Mouse (Mus musculus) liver, embryonic 15.5 days (tissue): Measurements from ENCODE around the gene Stab2. TPM values are rescaled to one million over a fixed set of nuclear protein-coding genes. Genes with fewer than 3 reads are reported as not detected.

Experiments
- ATAC-seq: fragments of 200-750 bp; cut with Nextera tagmentation; 2 replicates; pipeline ENCODE4 v1.8.0; 2017; ENCODE audit warnings: moderate number of reproducible peaks, mild to moderate bottlenecking, moderate library complexity; ENCODE audit not compliant: insufficient read depth
- H3K27ac ChIP-seq: fragments of 300-500 bp; sonication (generic); replicated peaks from 2 replicates; pipeline ENCODE4 v1.5.1; 2015; ENCODE audit warnings: mild to moderate bottlenecking, inconsistent platforms
- H3K27me3 ChIP-seq: fragments of 300-500 bp; sonication (generic); 2 replicates; pipeline ENCODE4 v1.6.1; 2015; ENCODE audit warnings: mild to moderate bottlenecking, inconsistent platforms
- H3K36me3 ChIP-seq: fragments of 300-500 bp; sonication (generic); replicated peaks from 2 replicates; pipeline ENCODE4 v1.6.1; 2015; ENCODE audit warnings: moderate library complexity, mild to moderate bottlenecking, inconsistent platforms
- H3K4me1 ChIP-seq: fragments of 300-500 bp; sonication (generic); replicated peaks from 2 replicates; pipeline ENCODE4 v1.6.1; 2015; ENCODE audit warnings: inconsistent platforms
- H3K4me2 ChIP-seq: fragments of 300-500 bp; sonication (generic); 2 replicates; pipeline ENCODE4 v1.6.1; 2015; ENCODE audit warnings: moderate library complexity, mild to moderate bottlenecking, inconsistent platforms
- H3K4me3 ChIP-seq: fragments of 300-500 bp; sonication (generic); replicated peaks from 2 replicates; pipeline ENCODE4 v1.5.1; 2015; ENCODE audit warnings: mild to moderate bottlenecking, inconsistent platforms
- H3K9ac ChIP-seq: fragments of 300-500 bp; sonication (generic); 2 replicates; pipeline ENCODE4 v1.6.1; 2015; ENCODE audit warnings: moderate library complexity, mild to moderate bottlenecking, inconsistent platforms
- H3K9me3 ChIP-seq: fragments of 300-500 bp; sonication (generic); replicated peaks from 2 replicates; pipeline ENCODE4 v1.6.1; 2016; ENCODE audit warnings: inconsistent platforms
- WGBS: fragments of 180-500 bp; shearing (Covaris S2); methylation state at CpG from one replicate; pipeline ENCODE4 v1.1.7; 2015; ENCODE audit warnings: mixed read lengths; ENCODE audit not compliant: insufficient replicate concordance; 5-methylcytosine and 5-hydroxymethylcytosine counted together
- polyA plus RNA-seq: library from polyadenylated mRNA; unstranded; fragments of >200 nt; fragmentation: Nextera tagmentation; extraction: Ambion mirVana; gene quantifications from 2 replicates; pipeline ENCODE4 v1.2.1, GENCODE M21; 2015

The Stab2 gene
- polyA plus RNA-seq, 1 experiment from 2014 or later = 19.5 TPM

DNA sequence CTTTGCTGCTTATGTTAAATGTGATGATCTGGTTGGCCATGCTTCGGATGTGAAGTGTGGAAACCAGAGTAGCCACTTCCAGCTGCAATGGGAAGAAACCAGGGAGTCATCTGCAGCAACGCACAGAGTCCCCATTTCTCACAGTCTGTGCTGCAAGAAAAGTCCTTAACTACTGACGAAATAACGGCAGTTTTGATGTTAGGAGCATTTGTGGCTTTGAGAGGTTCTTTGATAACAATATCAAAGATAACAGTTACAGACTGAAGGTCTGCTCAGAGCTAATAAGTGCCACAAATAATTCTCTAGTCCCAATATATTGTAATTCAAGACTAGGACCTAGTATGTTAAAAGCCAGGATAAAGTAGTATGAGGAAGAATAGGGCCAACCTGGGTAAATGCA, 57.9 kb downstream of the Stab2 start:
- H3K9me3 ChIP-seq = no peaks in the 10 kb centered on the region
- H3K4me3 ChIP-seq = no peak overlapping the region
- no peak overlapping the region for H3K9ac ChIP-seq
- no peaks in the 10 kb centered on the region for H3K4me1 ChIP-seq
- WGBS = 47% methylated on average over 4 of the region's 4 CpGs
- H3K27me3 ChIP-seq = no peaks in the 10 kb centered on the region
- H3K36me3 ChIP-seq = no peaks in the 10 kb centered on the region
- H3K27ac ChIP-seq = no peak overlapping the region
- H3K4me2 ChIP-seq = no peak overlapping the region
- no peak for ATAC-seq

DNA sequence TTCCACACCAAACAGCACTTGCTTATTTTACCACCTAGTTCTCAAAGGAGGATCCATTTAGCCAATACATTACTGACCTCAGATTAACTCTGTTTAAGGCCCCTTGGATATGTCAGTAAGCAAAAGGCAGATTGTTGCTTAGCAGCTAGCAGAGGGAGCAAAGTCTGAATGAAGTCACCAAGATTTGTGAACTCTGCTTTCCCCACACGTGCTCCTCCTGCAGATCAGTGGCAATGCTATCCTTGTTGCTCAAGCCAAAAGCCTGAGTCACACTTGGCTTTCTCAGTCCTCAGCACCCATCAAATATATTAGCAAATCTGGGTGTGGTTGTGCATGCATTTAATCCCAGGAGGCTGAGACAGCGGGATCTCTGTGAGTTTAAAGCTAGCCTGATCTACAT, 60.3 kb downstream of the Stab2 start:
- no peak overlapping the region for H3K27ac ChIP-seq
- no peak for ATAC-seq
- H3K9ac ChIP-seq = no peak overlapping the region
- no peaks in the 10 kb centered on the region for H3K9me3 ChIP-seq
- no peak overlapping the region for H3K4me3 ChIP-seq
- H3K4me2 ChIP-seq = no peak overlapping the region
- H3K4me1 ChIP-seq = no peaks in the 10 kb centered on the region
- H3K36me3 ChIP-seq = no peaks in the 10 kb centered on the region
- WGBS = 46% methylated on average over 2 of the region's 2 CpGs
- no peaks in the 10 kb centered on the region for H3K27me3 ChIP-seq

DNA sequence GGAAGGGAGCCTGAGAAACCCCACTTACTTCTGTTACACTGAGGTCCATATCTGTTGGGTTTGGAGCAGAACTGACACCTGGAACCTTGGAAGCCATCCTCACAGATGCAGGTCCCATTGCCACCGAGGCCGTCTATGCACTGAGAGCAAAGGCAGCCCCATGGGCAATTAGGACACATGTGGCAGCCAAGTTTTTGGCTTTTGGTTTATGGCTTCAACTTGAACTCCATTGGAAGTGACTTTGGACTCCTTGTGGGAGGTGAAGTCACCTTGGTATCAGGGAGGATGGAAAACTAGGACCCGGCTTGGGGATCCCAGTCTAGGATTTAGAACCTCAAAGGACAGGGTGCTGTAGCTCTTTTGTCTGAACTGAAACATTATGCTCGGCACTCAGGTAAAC, 67.2 kb downstream of the Stab2 start:
- Histone ChIP-seq H3K4me3 (no peak overlapping the region), H3K9ac (no peak overlapping the region), H3K36me3 (no peaks in the 10 kb centered on the region), H3K4me1 (no peaks in the 10 kb centered on the region), H3K4me2 (no peak overlapping the region), H3K9me3 (no peaks in the 10 kb centered on the region), H3K27ac (no peak overlapping the region), H3K27me3 (no peaks in the 10 kb centered on the region)
- no peak for ATAC-seq
- 68% methylated on average over 4 of the region's 4 CpGs for WGBS

DNA sequence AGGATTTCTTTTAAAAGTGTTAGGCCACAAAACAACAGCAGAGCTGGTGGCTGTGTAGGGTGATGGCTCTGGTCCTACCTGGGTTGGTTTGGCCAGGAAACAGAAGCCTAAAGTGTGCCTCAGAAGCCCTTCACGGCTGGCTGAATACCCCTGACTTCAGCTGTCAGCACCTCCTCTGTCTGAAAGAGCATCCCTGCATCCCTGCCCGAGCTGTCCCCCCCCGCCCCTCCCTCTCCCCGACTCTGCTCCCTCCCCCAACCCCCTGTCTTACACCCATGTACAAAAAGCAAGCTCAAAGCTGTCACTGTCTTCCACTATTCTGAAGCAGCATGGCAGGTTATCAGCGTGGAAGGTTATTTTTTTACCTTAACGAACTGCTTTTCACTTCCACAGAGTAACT, 73.4 kb downstream of the Stab2 start:
- no peaks in the 10 kb centered on the region for H3K4me1 ChIP-seq
- WGBS = 43% methylated on average over 6 of the region's 6 CpGs

DNA sequence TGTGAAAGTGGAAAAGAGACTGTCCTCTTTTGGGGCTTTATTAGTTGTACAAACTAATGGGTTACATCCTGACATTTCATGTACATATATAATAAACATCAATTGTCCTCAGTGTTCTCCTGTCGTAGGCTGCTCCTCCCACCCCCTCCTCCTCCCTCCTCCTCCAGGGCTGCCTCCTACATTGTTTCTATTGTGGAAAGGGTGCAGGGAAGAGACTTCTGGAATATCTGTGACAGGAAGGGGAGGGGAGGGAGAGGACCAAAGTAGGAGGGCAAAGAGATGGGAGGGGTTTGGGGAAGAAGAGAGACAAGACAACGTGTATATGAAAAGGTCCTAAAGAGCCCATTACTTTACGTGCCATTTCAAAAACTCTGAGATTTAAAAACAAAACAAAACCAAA, 73.9 kb downstream of the Stab2 start:
- Histone ChIP-seq H3K9ac (no peak overlapping the region), H3K27ac (no peak overlapping the region), H3K9me3 (no peaks in the 10 kb centered on the region), H3K4me2 (no peak overlapping the region), H3K4me3 (no peak overlapping the region), H3K27me3 (no peaks in the 10 kb centered on the region), H3K36me3 (no peaks in the 10 kb centered on the region), H3K4me1 (no peaks in the 10 kb centered on the region)
- WGBS = 49% methylated on average over 3 of the region's 3 CpGs
- ATAC-seq = no peak

More for the DNA sequence above, 73.4 kb downstream of the Stab2 start:
- H3K4me2 ChIP-seq = no peak overlapping the region
- H3K9ac ChIP-seq = no peak overlapping the region
- no peaks in the 10 kb centered on the region for H3K36me3 ChIP-seq
- no peaks in the 10 kb centered on the region for H3K27me3 ChIP-seq
- H3K27ac ChIP-seq = no peak overlapping the region
- no peak for ATAC-seq
- no peaks in the 10 kb centered on the region for H3K9me3 ChIP-seq
- H3K4me3 ChIP-seq = no peak overlapping the region

DNA sequence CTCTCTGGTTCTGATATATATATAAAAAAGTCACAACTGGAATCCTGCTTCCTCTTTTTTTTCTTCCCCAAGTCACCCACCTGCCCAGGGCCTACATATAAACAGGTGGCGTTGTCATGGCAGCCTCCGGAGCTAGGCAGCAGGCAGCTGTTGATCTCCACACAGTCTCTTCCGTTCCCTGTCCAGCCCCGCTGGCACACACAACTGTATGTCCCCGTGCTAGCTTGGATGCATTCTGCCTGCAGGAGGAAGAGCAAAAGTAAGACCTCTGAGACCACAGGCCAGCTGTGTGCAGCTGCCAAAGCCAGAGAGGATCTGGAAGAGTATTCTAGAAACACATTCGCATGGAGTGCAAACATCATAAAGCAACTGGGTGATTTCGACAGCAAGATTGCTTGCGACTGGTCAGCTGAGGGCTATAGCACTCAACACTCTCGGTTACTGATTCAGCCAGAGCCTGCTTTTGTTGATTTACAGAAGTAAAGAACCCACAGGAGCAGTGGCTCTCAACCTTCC, 74.6 kb downstream of the Stab2 start:
- no peaks in the 10 kb centered on the region for H3K4me1 ChIP-seq
- no peak for ATAC-seq
- no peak overlapping the region for H3K9ac ChIP-seq
- H3K9me3 ChIP-seq = no peaks in the 10 kb centered on the region
- WGBS = 53% methylated on average over 9 of the region's 9 CpGs
- H3K4me2 ChIP-seq = no peak overlapping the region
- no peaks in the 10 kb centered on the region for H3K27me3 ChIP-seq
- H3K27ac ChIP-seq = no peak overlapping the region
- H3K36me3 ChIP-seq = no peaks in the 10 kb centered on the region
- no peak overlapping the region for H3K4me3 ChIP-seq

DNA sequence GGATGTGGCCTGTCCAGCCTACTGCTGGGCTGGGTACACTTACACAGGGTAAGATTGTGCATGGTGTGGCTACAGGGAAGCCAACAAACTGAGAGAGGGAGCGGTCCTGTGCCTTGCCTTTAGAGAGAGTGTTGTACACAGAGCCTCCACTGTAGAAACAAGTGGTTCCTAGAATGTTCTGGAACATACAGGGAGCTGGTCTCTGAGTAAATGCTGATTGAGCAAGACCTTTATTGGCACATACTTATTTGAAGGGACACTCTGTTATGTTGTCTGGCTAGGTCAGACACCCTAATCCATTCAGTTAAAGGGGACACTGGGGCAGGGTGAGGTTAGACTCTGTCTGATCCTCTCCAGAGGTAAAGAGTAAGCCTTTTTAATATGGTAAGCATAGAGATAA, 84.2 kb downstream of the Stab2 start:
- Histone ChIP-seq H3K4me3 (no peak overlapping the region), H3K36me3 (no peaks in the 10 kb centered on the region), H3K4me1 (no peaks in the 10 kb centered on the region), H3K9me3 (no peaks in the 10 kb centered on the region), H3K27me3 (no peaks in the 10 kb centered on the region), H3K4me2 (no peak overlapping the region), H3K27ac (no peak overlapping the region), H3K9ac (no peak overlapping the region)
- WGBS = 59% methylated on average over 1 of the region's 1 CpGs
- ATAC-seq = peak; percentile 34

DNA sequence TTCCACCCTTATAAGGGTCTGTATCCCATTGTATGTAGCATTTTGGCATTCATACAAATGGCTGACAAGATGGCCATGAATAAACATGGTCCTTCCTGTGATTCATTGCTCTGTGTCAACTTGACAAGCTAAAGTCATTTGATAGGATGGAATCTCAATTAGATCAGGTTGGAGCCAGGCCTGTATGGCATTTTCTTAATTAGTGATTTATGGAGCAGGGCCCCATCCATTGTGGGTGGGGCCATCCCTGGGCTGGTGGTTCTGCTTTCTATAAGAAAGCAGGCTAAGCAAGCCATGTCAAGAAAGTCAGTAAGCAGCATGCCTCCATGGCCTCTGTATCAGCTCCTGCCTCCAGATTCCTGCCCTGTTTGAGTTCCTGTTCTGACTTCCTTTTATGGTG, 92.2 kb downstream of the Stab2 start:
- no peak overlapping the region for H3K9ac ChIP-seq
- H3K27me3 ChIP-seq = no peaks in the 10 kb centered on the region

DNA sequence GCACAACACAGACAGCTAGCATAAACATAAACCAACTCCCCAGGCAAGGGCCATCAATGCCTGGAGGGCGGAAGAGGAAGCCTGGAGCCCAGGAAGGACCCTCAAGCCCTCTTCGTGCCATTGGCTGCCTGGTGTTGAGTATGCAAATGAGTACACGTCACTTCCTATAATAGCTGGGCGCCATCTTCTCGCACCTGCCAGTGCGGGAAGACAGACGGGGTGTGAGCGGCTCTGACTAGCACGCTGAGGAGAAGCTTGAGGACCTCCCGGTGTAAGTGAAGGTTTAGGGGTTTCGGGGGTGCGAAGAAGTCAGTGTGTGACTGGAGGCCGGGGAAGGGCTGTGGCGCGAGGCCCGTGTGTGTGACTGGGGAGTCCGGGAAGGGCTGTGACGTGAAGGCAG, 99.3 kb downstream of the Stab2 start:
- no peak overlapping the region for H3K4me3 ChIP-seq
- 81% methylated on average over 18 of the region's 18 CpGs for WGBS
- no peaks in the 10 kb centered on the region for H3K27me3 ChIP-seq
- no peak overlapping the region for H3K27ac ChIP-seq
- no peak overlapping the region for H3K4me2 ChIP-seq
- H3K4me1 ChIP-seq = no peaks in the 10 kb centered on the region
- no peak overlapping the region for H3K9ac ChIP-seq
- no peaks in the 10 kb centered on the region for H3K9me3 ChIP-seq
- no peak for ATAC-seq
- no peaks in the 10 kb centered on the region for H3K36me3 ChIP-seq

More for the DNA sequence above, 92.2 kb downstream of the Stab2 start:
- H3K36me3 ChIP-seq = no peaks in the 10 kb centered on the region
- H3K9me3 ChIP-seq = no peaks in the 10 kb centered on the region
- ATAC-seq = no peak
- H3K4me3 ChIP-seq = no peak overlapping the region
- H3K4me1 ChIP-seq = no peaks in the 10 kb centered on the region
- no peak overlapping the region for H3K4me2 ChIP-seq
- no peak overlapping the region for H3K27ac ChIP-seq

DNA sequence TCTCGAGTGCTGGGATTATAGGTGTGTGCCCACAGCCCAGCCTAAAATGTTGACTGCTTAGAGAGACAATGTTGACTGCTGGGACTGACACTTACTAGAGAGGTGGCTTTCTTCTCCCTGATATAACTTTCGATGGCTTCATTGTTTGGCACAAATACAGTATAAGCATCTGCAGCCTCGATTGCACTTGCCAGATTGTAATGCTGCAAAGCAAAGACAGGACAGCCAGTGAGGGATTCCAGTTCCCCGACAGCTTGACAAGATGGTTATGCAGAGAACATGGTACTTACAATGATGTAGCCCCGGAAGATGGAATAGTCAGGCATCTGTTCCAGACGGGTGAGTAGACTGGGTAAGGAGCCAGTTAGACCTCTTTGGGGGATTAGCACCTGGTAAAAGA, 100.8 kb downstream of the Stab2 start:
- no peaks in the 10 kb centered on the region for H3K36me3 ChIP-seq
- H3K4me3 ChIP-seq = no peak overlapping the region
- WGBS = 58% methylated on average over 6 of the region's 6 CpGs
- H3K9me3 ChIP-seq = no peaks in the 10 kb centered on the region
- H3K9ac ChIP-seq = no peak overlapping the region
- no peaks in the 10 kb centered on the region for H3K27me3 ChIP-seq
- no peaks in the 10 kb centered on the region for H3K4me1 ChIP-seq
- no peak overlapping the region for H3K4me2 ChIP-seq
- no peak overlapping the region for H3K27ac ChIP-seq
- no peak for ATAC-seq

DNA sequence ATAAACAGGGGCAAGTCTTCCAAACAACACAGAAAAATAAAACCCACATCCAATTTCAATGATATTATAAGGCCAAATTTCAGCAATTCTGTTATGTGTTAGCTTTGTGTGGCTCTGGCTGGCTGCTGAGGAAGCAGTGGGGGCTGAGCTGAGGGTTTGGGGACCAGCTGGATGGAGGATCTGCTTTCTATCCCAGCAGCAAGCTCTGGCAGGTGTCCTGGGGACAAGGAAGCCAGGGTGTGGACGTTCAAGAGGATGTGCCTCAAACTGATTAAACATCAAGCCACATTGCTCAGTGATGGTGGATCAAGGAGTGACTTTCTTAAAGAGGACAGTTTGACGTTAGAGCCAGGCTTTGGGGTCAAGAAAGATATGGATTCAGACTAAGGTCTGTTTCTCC, 112.3 kb downstream of the Stab2 start:
- Histone ChIP-seq H3K9ac (no peak overlapping the region), H3K4me2 (no peak overlapping the region), H3K4me3 (no peak overlapping the region), H3K27me3 (no peaks in the 10 kb centered on the region), H3K36me3 (no peaks in the 10 kb centered on the region), H3K27ac (no peak overlapping the region), H3K4me1 (no peaks in the 10 kb centered on the region), H3K9me3 (no peaks in the 10 kb centered on the region)
- ATAC-seq = no peak
- WGBS = 34% methylated on average over 2 of the region's 2 CpGs

DNA sequence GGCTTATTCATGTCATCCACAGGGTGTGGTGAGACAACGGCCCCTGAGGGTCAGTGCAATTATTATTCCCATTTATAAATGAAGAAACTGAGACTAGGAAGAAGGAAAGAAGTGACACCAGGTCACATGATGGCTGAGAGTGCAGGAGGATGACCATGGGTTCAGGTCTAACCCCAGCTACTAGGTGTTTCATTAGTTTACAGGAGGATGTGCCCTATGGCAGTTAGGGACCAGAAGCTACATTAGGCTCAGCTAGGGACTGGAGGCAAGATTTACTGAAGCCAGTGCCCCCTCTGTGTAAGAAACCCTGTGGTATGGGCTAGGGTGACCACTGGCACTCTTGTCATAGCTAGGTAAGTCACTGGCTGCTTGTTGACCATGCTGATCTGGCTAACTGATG, 116.8 kb downstream of the Stab2 start:
- no peak for ATAC-seq
- H3K4me2 ChIP-seq = no peak overlapping the region
- WGBS = 74% methylated on average over 1 of the region's 1 CpGs
- H3K27ac ChIP-seq = no peak overlapping the region
- no peaks in the 10 kb centered on the region for H3K36me3 ChIP-seq
- H3K9me3 ChIP-seq = no peaks in the 10 kb centered on the region
- H3K27me3 ChIP-seq = no peaks in the 10 kb centered on the region
- no peaks in the 10 kb centered on the region for H3K4me1 ChIP-seq
- no peak overlapping the region for H3K4me3 ChIP-seq
- no peak overlapping the region for H3K9ac ChIP-seq
